ENCODE assay signal across 15 mouse cellular contexts in the genomic region with DNA sequence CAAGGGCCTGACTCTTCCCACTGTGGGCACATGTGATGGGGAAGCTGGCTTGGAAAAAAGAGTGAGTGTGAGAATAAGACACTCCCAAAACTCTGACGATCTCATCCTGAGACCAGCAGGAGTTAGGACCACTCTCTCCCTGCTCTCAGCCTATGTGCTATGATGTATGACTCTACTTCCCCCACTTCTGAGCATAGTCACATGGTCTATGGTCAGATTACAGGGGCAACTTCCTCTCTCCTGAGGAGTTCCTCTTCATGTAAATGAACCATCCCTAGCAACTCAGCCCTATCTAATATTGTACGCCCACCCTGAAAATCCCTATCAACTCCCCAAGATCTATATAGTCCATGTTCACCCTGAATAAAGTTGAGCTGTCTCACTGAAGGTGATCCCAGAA.
"Had no signal": no experiment of that assay in that cellular context is flagged by ENCODE, and none has a peak within 500 bp of the region (broad histone marks: within the 10 kb centered on the region; RNA-seq: fewer than 3 reads in every experiment).

No protein-coding gene starts in this region.

- DNase-seq: gastrocnemius, postnatal 14 days; gastrocnemius, postnatal 36 days; heart, adult 18-20 months; heart, postnatal 4 days; kidney, adult 11 months; kidney, adult 2 months; kidney, adult 9 months; kidney, postnatal 14 days; kidney, postnatal 36 days; layer of hippocampus, adult 9-11 months; layer of hippocampus, postnatal 36 days; liver; liver, embryonic 13.5 days had no signal

- ATAC-seq: hindbrain, embryonic 16.5 days; intestine, embryonic 16.5 days had no signal
